Mouse (Mus musculus): Measurements from ENCODE around the gene Wfdc15a.

The Wfdc15a gene

GRCm38 (mm10) chr2:164177831-164178230 is 22.1 kb downstream of the Wfdc15a start:
- no peak for DNase-seq (ENCODE audit: low read depth, low spot score)

GRCm38 (mm10) chr2:164175850-164176249 is 24.1 kb downstream of the Wfdc15a start:
- no peak for DNase-seq (ENCODE audit: low read depth, low spot score)

GRCm38 (mm10) chr2:164174649-164175395 is 25.1 kb downstream of the Wfdc15a start:
- DNase-seq (ENCODE audit: low read depth, low spot score), result peak; percentile 94

- no peak for DNase-seq (ENCODE audit: low read depth, low spot score)
Measured at GRCm38 (mm10) chr2:164173394-164173793, 26.5 kb downstream of the Wfdc15a start.

- DNase-seq (ENCODE audit: low read depth, low spot score), result no peak
Measured at GRCm38 (mm10) chr2:164170902-164171301, 29.0 kb downstream of the Wfdc15a start, which contains the start of gene Kcns1. TSS of gene Kcns1 (minus strand) at chr2:164171113.

- DNase-seq (ENCODE audit: low read depth, low spot score), result no peak
Measured at GRCm38 (mm10) chr2:164170326-164170725, 29.6 kb downstream of the Wfdc15a start.

- no peak for DNase-seq (ENCODE audit: low read depth, low spot score)
Measured at GRCm38 (mm10) chr2:164168571-164168946, 31.4 kb downstream of the Wfdc15a start.

GRCm38 (mm10) chr2:164167752-164168570 is 32.0 kb downstream of the Wfdc15a start:
- DNase-seq (ENCODE audit: low read depth, low spot score), result no peak

GRCm38 (mm10) chr2:164164941-164165340 is 35.0 kb downstream of the Wfdc15a start:
- DNase-seq (ENCODE audit: low read depth, low spot score), result no peak

- no peak for DNase-seq (ENCODE audit: low read depth, low spot score)
Measured at GRCm38 (mm10) chr2:164161515-164162055, 38.3 kb downstream of the Wfdc15a start.

- no peak for DNase-seq (ENCODE audit: low read depth, low spot score)
Measured at GRCm38 (mm10) chr2:164158838-164159237, 41.1 kb downstream of the Wfdc15a start.

GRCm38 (mm10) chr2:164156158-164156557 is 43.8 kb downstream of the Wfdc15a start:
- no peak for DNase-seq (ENCODE audit: low read depth, low spot score)

- DNase-seq (ENCODE audit: low read depth, low spot score), result no peak
Measured at GRCm38 (mm10) chr2:164154007-164154406, 45.9 kb downstream of the Wfdc15a start.

- DNase-seq (ENCODE audit: low read depth, low spot score), result no peak
Measured at GRCm38 (mm10) chr2:164152341-164152740, 47.6 kb downstream of the Wfdc15a start.

- DNase-seq (ENCODE audit: low read depth, low spot score), result no peak
Measured at GRCm38 (mm10) chr2:164150086-164150760, 49.7 kb downstream of the Wfdc15a start.
